ENCODE assay signal across 9 mouse cellular contexts in genomic region chr12:3982257-3982656, GRCm38 (mm10). TPM values are rescaled to one million over a fixed set of nuclear protein-coding genes. Genes with fewer than 3 reads are reported as not detected.
DNase-seq lines count a peak whose midpoint lies in the region; ATAC-seq and TF ChIP-seq lines count a peak whose summit lies in the region.
"Had no signal": no experiment of that assay in that cellular context is flagged by ENCODE, and none has a peak within 500 bp of the region (broad histone marks: within the 10 kb centered on the region; RNA-seq: fewer than 3 reads in every experiment).

No protein-coding gene starts in this region.

- H3K4me3 ChIP-seq in heart, embryonic 13.5 days, result peak overlapping the region; percentile 56
- peak overlapping the region; percentile 43 for H3K4me3 ChIP-seq in forebrain, embryonic 15.5 days
- H3K4me3 ChIP-seq in lung, adult 2 months (replicated peaks; ENCODE audit: extremely low read depth, low read depth, low read length), result no peak overlapping the region

- no peak for TF ChIP-seq CTCF in lung, adult 2 months (IDR thresholded peaks at IDR 0.05; ENCODE audit: insufficient read depth, low read length)

- peaks cover 25% of the 10 kb centered on the region for H3K4me1 ChIP-seq in heart, embryonic 13.5 days
- H3K4me1 ChIP-seq in forebrain, embryonic 15.5 days, result peaks cover 18% of the 10 kb centered on the region
- H3K4me1 ChIP-seq in lung, adult 2 months (ENCODE audit: control insufficient read depth, insufficient read depth, low read length), result peaks cover 5% of the 10 kb centered on the region; the same call in 1 of the 2 replicates

- peak overlapping the region; percentile 74 for H3K9ac ChIP-seq in heart, embryonic 13.5 days
- H3K9ac ChIP-seq in forebrain, embryonic 15.5 days (replicated peaks), result peak overlapping the region; percentile 51; the same call in 1 of the 2 replicates

- H3K9me3 ChIP-seq in heart, embryonic 13.5 days, result no peaks in the 10 kb centered on the region
- H3K9me3 ChIP-seq in forebrain, embryonic 15.5 days, result no peaks in the 10 kb centered on the region
- H3K9me3 ChIP-seq: G1E had no signal

- no peak for DNase-seq in heart, postnatal 4 days
- peak; percentile 83 for DNase-seq in adrenal gland, postnatal 14 days
- peak; percentile 56 for DNase-seq in kidney, postnatal 10 days
- peak; percentile 63 for DNase-seq in lung, adult 2 months
- peak; percentile 64 for DNase-seq in right cerebral cortex, postnatal 14 days
- no peak for DNase-seq in gastrocnemius, postnatal 36 days

- H3K27me3 ChIP-seq in heart, embryonic 13.5 days (replicated peaks), result peaks cover 8% of the 10 kb centered on the region; the same call in 1 of the 2 replicates
- no peaks in the 10 kb centered on the region for H3K27me3 ChIP-seq in forebrain, embryonic 15.5 days

- 29% methylated on average over 6 of the region's 6 CpGs for WGBS in heart, embryonic 13.5 days
- 15% methylated on average over 6 of the region's 6 CpGs for WGBS in forebrain, embryonic 15.5 days
- 20% methylated on average over 6 of the region's 6 CpGs for WGBS in lung, adult 2 months

- intact Hi-C loops in gastrocnemius, postnatal 36 days (cut with DNase I), result loop anchor here (2.0 kb wide), 1 partner anchor 55 kb away; no protein-coding TSS in a partner anchor

- H3K36me3 ChIP-seq in heart, embryonic 13.5 days, result peaks cover 8% of the 10 kb centered on the region
- peaks cover 18% of the 10 kb centered on the region for H3K36me3 ChIP-seq in forebrain, embryonic 15.5 days
- H3K36me3 ChIP-seq: G1E had no signal

- H3K27ac ChIP-seq in heart, embryonic 13.5 days (replicated peaks), result no peak overlapping the region
- H3K27ac ChIP-seq in forebrain, embryonic 15.5 days (replicated peaks), result peak overlapping the region; percentile 42

- H3K4me2 ChIP-seq in heart, embryonic 13.5 days, result peak overlapping the region; percentile 78
- peak overlapping the region; percentile 85 for H3K4me2 ChIP-seq in forebrain, embryonic 15.5 days (replicated peaks)

- TF ChIP-seq POLR2A in lung, adult 2 months (IDR thresholded peaks at IDR 0.05; ENCODE audit: borderline replicate concordance, extremely low read depth, low read depth, low read length), result no peak

- no peak for ATAC-seq in heart, embryonic 13.5 days (ENCODE audit: extremely low read depth, insufficient number of reproducible peaks, low FRiP score, low TSS enrichment)
- no peak for ATAC-seq in forebrain, embryonic 15.5 days (replicated peaks)

RNA-seq across cellular contexts. Expression of gene Pomc, which starts 27.5 kb away (rescaled TPM):
- 1.4 and 1.6 TPM in 2 replicates for polyA plus RNA-seq in heart, embryonic 13.5 days (2015; fragmentation: Nextera tagmentation; extraction: Ambion mirVana)
- under 1 TPM in 1 of 2 experiments, not detected in 1; 0.29 TPM for total RNA-seq in heart, postnatal 4 days (2021)
- 0.79 and 1.2 TPM in 2 replicates for total RNA-seq in adrenal gland, postnatal 14 days (2021)
- polyA plus RNA-seq in forebrain, embryonic 15.5 days (2015; fragmentation: Nextera tagmentation; extraction: Ambion mirVana), result 4.9 and 11.5 TPM in 2 replicates
- polyA plus RNA-seq in lung, adult 2 months (2012; rRNA removed), result 0.44 and 0.73 TPM in 2 replicates
- total RNA-seq in gastrocnemius, postnatal 36 days (2021), result not detected
- total RNA-seq: G1E had no signal
- polyA plus RNA-seq: G1E had no signal

RNA-seq across cellular contexts. Expression of gene Efr3b, which starts 56.5 kb away (rescaled TPM):
- 5.9 and 6.2 TPM in 2 replicates for polyA plus RNA-seq in heart, embryonic 13.5 days (2015; fragmentation: Nextera tagmentation; extraction: Ambion mirVana)
- total RNA-seq in heart, postnatal 4 days (2021), result 1 to 10 TPM; 8.4 to 9.6 TPM
- 5.4 and 7.0 TPM in 2 replicates for total RNA-seq in adrenal gland, postnatal 14 days (2021)
- polyA plus RNA-seq in forebrain, embryonic 15.5 days (2015; fragmentation: Nextera tagmentation; extraction: Ambion mirVana), result 29.9 and 31.4 TPM in 2 replicates
- 6.8 TPM in 2 replicates for polyA plus RNA-seq in lung, adult 2 months (2012; rRNA removed)
- total RNA-seq in gastrocnemius, postnatal 36 days (2021), result 1 to 10 TPM; 3.3 to 3.8 TPM
- polyA plus RNA-seq: G1E had no signal

Comparison
In these comparisons a context has a peak if more than half of its experiments do, and no peak if none do; other contexts are left out.
1. DNase-seq: peak in adrenal gland, postnatal 14 days (single experiment), kidney, postnatal 10 days (single experiment), lung, adult 2 months (single experiment) and right cerebral cortex, postnatal 14 days (single experiment); none in heart, postnatal 4 days (single experiment) and gastrocnemius, postnatal 36 days (0 of 2).